Mouse (Mus musculus): Measurements from ENCODE around the gene Arl10.
"Not testable (repeated sequence)": the region's sequence is repeated elsewhere in the genome, so short reads cannot be mapped to it uniquely, and the experiment has no call there.

Arl10 gene

DNA sequence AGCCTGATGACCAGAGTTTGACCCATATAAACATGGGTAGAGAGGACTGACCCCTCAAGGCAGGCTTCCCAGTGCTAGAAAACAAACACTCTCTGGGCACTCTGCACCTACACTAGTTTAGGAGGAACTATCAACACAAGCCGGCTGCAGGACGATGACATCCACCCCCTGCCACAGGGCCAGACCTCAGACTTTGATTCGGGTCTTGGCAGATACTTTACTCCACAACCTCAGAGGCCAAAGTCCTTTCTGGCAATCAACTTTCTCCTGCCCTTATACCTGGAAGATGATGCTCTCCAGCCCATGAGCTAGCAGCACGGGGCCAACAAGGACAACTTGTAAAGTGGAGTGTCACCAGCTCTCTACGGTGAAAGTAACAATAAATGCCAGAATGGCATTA lies 8.0 kb downstream of the Arl10 start:
- DNase-seq (ENCODE audit: low spot score in 2 of 2) = no peak

DNA sequence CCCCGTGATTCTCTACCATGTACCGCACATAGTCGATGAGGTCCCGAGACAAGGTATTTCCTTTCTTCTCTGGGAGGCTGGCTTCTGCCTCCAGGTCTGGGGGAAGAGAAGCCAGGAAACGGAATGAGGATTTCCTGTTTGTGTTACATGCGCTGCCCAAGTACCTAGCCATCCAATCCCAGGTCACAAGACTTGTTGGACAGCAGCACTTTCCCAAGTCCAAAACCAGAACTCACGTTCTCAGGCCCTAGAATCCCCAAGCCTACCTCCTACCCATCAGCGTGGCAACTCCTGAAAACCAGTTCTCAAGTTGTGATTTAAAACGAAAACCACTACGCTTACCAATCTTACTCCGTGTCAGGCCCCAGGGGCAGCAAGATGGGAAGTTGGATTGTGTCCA lies 11.0 kb downstream of the Arl10 start:
- DNase-seq (ENCODE audit: low spot score in 2 of 2) = no peak

DNA sequence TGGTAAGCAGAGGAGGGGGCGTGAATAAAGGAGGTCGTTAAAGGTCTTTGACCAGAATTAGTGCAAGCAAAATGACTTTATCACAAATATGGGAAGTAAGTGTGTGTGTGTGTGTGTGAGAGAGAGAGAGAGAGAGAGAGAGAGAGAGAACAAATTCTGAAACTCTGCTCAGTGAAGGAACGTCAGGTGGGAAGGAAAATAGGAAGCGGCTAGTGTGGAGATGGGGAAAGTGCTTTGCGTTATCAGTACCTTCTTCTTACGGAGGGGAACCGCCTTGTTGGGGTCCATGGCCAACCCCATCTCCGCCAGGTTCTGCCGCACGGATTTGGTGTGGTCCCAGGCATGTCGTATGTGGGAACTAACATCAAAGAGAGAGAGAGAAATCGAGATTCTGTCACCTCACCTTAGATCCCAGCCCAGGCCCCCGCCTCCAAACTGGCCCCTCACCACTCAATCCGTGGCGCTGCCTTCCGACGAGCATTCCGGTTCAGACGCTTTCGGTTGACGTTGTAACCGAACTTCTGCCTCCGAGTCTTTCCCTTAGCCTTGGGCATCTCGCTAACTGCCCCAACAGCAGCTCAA lies 14.7 kb downstream of the Arl10 start:
- no peak for DNase-seq (ENCODE audit: low spot score in 2 of 2)

DNA sequence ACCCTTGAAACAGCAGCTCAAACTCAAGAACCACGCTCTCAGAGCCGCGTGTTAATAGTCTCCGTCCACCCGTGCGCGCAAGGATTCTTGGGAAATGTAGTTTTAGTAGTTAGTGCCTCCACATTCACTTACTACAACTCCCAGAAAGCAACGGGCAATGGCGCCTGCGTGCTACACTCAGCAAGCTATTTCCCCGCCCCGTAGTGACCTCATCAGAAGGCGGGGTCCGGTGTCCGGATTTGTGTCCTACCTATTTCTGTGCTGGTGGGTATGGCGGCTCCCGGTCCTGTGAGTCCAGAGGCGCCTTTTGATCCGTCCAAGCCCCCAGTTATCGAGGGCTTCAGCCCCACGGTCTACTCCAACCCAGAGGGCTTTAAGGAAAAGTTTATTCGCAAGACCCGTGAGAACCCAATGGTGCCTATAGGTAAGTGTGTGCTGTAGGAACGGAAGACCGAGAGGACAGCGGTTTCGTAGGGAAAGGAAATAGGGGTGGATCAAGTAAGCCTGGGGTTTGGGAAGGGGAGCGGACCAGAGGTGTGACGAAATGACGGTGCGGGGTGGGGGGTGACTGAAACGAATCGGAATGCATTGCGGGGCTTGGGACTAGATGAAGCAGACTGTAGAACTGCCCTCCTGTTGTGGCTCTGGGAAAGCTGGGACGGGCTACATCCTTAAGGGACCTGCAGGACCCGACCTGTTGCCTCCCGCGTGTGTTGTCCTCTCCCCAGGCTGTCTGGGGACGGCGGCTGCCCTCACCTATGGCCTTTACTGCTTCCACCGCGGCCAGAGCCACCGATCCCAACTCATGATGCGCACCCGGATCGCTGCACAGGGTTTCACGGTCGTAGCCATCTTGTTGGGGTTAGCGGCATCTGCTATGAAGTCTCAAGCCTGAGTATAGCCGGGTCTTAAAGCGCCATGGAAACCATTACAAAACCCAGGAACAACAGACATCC lies 15.5 kb downstream of the Arl10 start, which contains the start of the genes Nop16 and Higd2a:
Gene Nop16, minus strand, starts transcription at position 95 of the 956 bp plus-strand sequence.
Gene Higd2a, plus strand, starts transcription at position 212 of the 956 bp plus-strand sequence.
- DNase-seq (ENCODE audit: low spot score in 2 of 2) = peak; percentile 87 to 93

DNA sequence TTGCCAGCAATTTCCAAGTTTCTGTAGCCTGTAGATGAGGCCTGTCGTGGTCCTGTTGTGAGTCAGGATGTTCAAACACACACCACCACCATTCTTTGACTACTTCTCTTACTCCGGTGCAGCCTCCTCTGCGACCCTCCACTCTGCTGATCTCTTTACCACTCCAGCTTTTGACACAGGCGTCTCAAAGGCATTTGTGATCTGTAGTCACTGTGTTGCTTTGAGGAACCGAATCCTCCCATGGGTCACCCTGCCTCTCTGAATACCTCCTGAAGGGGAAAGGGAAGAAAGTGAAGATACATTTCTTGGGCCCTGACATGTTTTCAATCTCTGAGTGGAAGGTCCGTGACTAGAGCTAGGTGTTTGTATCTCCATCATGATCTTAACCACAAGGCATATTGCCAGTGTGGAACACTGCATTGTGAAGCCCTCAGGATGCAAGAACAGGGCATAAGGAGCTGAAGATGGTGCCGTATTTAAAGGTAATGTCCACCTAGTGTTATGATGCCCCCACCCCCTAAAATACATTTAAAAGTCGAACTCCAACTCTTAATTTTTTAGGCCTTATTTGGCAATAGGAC lies 17.1 kb downstream of the Arl10 start:
- DNase-seq (ENCODE audit: low spot score in 2 of 2) = no peak

DNA sequence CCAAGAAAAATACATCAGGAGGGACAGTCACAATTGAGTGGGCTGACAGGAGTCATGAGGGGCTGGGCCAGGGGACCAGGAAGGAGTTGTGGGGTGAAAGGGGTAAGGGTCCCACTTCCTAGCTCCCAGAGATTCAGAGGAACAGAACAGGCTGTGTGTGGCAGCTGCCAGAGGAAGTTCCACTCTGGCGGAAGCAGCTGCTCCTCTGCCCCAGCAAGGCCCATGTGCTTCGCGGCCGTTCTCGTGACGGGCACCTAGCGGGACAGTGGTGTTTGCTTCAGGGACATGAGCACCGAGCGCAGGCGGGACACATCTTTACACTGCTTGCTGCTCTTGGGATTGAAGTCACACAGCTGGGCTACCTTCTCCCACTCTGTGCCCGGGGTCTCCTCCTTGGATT lies 18.8 kb downstream of the Arl10 start:
- no peak for DNase-seq (ENCODE audit: low spot score in 2 of 2)

DNA sequence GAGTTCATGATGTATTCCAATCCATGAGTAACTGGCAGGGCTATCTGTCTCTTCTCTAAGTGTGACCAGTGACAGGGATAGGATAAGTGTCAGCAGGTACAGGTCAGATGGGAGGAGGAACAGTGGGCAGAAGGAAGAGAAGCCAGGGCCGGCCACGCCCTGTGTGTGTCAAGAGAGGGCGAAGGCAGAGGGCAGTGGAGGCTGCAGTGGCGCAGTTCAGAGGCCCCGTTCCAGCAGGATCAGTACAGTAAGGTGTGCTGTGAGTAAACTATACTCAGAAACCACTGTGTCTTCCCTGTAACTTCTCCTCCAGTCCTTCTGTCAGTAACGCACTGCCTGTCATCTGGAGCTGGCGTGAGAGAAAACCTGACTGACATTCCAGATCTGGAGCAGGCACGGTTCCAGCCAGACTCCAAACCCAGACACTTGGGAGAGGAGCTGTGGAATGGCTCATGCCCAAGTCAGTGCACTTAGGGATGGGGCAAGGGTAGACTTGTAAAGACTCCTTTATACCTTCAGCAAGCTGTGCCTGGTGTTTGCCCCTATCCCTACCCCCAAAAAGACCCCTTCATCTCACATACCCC lies 21.4 kb downstream of the Arl10 start:
- DNase-seq (ENCODE audit: low spot score in 2 of 2) = no peak

DNA sequence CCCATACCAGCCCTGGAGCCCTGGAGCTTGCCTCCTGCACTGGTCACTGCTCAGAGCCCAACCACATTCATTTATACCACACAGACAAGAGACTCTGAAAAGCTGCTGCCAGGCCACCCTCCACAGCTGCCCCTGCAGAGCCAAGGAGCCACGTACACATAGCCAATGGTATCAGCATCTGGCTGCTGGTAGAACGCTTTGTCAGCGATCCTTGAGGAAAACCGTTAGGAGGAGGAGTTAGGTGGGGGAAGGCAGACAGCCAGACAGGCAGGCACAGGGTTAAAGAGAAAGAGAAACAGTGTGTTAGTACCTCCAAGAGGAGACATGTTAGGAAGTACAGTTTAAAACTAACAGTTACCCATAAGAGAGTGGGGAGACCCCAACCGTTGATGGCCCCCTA lies 22.1 kb downstream of the Arl10 start:
- DNase-seq (ENCODE audit: low spot score in 2 of 2) = no peak

DNA sequence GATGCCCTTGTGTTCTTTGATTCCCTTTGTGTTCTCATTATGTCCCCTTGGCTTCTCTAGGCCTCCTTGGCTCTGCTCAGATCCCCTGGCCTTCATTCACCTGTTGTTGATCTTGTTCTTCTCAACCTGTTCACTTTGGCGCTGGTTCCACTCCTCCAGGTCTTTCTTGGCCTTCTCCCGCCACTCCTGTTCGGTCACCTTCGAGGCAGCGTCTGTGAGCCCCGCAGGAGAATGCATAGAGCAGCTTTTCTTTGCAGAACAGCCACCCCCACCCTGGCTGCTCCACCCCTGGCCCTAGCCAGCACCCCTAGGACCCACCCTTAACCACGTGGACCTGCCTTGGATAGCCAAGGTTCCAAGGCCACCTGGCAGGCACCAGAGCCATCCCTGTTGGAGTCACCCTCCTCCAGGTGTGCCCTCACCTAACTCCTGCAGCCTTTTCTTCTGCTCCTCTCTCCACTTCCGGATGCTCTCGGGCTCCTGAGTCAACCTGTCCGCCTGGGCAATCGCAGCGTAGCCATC lies 23.9 kb downstream of the Arl10 start:
- no peak for DNase-seq (ENCODE audit: low spot score in 2 of 2)

DNA sequence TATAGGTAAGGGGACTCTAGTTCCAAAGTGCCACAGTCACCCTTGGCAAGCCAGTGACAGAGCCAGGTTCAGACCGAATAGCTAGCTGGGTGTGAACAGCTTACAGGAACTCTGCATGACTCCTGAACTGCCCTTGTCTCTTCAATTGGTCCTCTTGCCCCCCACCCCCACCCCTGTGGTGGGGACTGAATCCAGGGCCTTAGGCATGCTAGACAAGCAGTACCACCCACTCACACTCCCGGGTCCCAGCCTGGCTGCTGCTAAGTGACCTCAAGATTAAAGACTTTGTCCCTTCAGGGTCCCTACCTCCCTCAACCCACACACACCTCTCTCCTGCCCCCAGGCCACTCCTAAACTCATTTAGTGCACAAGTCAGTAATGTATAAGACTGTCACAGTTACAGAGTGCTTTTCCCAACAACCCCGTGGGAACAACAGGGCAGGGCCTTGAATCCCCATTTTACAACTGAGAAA lies 27.9 kb downstream of the Arl10 start:
- DNase-seq (ENCODE audit: low spot score in 2 of 2) = no peak

DNA sequence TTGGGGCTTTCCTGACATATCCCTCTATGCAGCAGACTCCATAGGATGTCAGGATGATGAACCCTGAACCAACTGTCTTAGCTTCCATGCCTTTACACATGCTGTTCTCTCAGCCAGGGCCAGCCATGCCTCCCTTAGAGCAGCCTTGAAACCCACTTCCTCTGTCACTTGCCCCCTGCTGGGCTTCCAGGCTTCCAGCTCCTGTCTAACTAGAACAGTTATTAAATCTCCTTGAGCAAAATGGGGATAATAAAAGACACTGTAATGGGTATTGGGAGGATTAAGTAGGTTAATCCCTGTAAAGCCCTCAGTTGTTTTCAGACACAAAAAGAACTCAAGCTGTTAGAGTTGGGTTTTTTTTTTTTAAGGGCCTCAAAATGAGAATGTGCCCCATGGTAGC lies 28.7 kb downstream of the Arl10 start:
- DNase-seq (ENCODE audit: low spot score in 2 of 2) = no peak

DNA sequence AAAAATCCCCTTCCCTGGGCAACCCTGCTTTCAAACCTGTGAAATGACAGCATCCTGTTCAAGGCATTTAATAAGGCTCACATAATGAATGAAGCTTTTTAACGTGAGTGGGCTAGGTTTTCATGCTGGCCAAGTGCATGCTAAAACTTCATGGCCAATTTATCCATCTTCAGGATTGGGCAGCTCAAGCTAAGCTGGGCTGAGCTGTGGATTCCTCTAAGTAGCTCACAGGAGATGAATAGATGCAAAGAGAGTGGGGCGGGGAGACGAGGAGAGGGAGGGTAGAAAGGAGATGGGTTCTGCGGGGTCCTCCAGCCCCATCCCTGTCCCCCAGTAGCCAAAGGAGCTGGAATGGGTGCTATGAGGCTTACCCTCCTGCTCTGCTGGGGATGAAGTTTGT lies 29.4 kb downstream of the Arl10 start:
- DNase-seq (ENCODE audit: low spot score in 2 of 2) = no peak

DNA sequence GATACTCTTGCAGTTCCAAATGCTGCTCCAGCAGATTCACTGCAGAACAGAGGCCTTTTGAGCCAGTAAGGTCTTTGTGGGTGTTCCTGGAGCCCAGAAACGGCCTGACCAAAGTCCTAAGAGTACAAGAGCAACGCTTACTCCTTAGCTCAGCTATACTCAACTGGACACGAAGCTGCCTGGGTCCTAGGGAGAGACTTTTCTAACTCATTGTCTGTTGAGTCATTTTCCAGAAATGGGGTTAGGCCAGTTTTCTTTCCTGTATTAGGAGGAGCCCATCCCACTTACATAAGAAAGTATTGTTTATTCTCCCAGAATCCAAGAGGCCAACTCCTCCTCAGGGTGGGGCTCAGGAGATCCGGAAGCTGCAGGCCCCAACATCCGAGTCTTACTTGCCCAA lies 30.6 kb downstream of the Arl10 start:
- DNase-seq (ENCODE audit: low spot score in 2 of 2) = no peak

DNA sequence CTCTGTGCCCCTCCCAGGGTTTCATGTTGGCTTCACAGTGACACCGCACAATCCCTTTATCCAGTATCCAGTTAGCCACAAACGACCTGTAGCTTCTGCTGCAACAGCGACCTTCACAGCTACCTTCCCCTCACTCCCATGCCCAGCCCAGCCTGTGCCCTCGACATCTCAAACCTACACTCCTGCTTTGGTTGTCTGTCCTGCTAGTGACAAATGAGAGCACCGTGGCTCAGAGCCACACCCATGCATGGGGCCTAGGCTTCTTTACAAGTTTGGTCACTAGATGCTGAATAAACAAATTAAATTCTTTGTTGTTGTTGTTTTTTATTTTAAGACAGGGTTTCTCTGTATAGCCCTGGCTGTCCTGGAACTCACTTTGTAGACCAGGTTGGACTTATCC lies 32.4 kb downstream of the Arl10 start:
- DNase-seq (ENCODE audit: low spot score in 2 of 2) = no peak

DNA sequence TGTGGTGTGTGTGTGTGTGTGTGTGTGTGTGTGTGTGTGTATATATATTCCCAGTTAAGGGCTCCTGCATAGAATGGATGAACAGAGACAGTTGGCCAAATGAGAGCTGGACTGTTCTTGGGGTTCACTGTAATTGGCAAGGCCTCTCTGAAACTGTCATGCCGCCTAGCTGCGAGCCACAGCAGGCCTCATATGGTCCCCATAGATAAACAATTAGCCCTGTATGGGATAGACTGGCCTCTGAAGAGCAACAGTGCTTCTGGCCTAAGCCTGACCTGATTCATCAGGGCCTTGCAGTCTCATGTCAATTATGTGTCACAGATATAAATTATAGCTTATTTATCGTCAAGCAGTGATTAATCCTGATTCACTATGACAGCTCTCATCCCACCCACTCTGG lies 33.2 kb downstream of the Arl10 start:
- DNase-seq (ENCODE audit: low spot score in 2 of 2) = no peak

DNA sequence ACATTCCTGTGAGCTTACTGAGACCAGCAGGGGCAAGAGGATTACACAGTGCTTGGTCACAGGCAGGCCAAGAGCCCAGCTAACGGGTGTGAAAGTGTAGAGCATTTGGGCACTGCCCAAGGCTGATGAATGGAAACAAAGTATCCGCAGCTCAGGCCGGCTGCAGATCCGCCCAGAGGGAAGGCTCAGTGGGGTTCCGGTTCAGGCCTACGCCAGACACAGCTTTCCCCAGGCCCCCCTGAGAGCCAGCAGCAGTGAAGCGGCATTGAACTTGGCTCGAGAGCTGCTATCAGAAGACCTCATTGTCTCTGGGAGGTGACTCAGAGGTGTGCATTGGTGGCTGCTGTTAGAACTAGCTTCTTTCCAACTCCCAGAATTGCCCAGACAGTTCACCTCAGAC lies 33.9 kb downstream of the Arl10 start:
- DNase-seq (ENCODE audit: low spot score in 2 of 2) = no peak

DNA sequence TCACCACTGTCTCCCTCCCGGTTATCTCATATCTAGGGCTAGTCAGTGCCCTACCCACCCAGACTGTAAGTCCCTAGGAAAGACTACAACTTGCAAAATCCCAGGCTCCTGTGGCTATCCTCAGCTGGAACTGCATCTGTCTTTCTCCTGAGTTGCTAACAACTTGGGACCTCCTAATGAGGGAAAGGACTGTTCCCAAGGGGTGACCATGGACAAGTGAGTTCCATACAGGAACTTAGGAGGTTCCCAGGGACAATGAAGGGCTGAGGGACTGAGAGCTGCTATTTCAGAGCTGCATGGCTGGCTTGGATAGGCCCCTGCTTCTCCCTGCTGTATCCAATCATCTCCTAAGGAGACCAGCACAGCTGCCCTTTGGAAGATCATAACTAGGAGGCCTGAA lies 34.5 kb downstream of the Arl10 start:
- no peak for DNase-seq (ENCODE audit: low spot score in 2 of 2)

DNA sequence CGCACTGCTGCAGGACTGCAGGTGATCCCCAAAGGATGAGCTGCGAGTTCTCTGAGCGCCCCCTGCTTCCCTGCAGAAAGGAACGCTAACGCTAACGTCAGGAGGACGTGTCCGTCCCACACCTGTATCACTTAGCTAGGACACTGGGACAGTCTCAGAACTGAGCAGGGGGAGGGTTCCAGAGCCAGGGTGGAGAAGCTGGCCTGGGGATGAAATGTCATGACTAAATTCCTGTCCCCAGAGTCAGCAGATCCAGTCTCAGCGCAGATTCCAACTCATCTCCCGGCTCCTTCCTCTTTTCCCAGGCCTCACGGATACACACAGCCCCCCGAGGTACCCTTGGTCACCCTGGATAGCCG lies 35.8 kb downstream of the Arl10 start:
- no peak for DNase-seq (ENCODE audit: low spot score in 2 of 2)

DNA sequence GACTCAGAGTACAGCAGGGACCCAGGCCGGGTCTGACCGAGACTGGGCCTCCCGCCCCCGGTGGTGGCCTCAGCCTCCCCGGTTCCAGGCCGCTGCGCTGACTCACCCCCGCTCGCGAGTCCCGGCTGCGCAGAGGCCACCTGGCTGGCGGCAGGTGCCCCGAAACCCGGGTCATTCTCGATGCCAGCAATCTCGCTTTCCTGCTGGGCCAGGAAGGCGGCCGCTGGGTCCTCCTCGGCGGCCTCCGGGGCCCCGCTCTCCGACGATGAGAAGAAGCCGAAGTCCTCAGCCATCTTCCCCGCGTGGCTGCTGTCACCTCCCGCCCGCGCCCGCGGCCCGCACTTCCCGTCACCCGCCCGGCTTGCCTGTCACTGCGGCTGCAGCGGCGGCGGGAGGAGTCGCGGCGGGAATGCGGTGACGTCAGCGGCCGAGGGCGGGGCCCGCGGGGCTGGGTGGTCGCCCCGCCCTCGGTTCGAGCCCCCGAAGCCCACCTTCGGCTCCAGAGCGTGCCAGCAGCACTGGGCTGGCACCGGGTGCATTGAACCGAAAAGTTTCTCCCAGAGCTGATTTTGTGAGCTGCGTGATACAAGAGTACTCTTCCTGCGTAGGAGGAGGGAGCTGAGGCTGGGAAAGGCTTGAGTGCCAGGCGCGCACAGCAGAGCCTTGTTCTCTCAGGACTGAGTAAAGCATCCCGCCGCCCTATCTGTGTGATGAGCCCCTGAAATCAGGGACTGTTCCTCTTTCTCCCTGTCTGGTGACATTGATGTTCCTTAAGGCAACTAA lies 36.3 kb downstream of the Arl10 start, which contains the start of gene Cltb:
Gene Cltb, minus strand, starts transcription at position 373 of the 783 bp plus-strand sequence.
- peak; percentile 64 to 69 for DNase-seq (ENCODE audit: low spot score in 2 of 2)

DNA sequence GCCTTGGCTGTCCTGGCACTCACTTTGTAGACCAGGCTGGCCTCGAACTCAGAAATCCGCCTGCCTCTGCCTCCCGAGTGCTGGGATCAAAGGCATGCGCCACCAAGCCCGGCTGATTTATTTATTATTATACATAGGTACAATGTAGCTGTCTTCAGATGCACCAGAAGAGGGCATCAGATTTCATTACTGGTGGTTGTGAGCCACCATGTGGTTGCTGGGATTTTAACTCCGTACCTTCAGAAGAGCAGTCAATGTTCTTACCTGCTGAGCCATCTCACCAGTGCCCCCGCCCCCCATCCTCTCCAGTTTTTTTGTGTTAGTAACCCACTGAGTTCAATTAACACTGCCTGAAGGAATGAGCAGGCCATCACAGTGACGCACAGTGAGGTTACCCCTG lies 38.3 kb downstream of the Arl10 start:
- not testable (repeated sequence) for DNase-seq (ENCODE audit: low spot score in 2 of 2)

DNA sequence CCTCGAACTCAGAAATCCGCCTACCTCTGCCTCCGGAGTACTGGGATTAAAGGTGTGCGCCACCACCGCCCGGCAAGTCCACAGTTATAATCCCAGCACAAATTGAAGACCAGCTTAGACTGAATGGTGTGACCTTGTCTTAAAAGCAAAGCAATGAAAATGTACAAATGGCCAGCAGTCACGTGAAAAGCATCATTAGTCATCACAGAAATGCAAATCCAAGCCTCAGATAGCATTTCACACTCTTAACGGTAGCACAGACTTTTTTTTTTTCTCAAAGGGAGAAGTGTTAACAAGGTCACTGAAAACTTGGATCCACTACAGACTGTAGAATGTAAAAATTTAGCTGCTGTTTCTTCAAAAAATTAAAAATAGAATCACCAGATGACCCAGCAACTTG lies 41.5 kb downstream of the Arl10 start:
- no peak for DNase-seq (ENCODE audit: low spot score in 2 of 2)

Data from spleen, postnatal 14 days (tissue).